Mouse (Mus musculus): ENCODE measurements around the gene Pigq. TPM values are rescaled to one million over a fixed set of nuclear protein-coding genes. Genes with fewer than 3 reads are reported as not detected.

Pigq gene
- polyA plus RNA-seq, 1 experiment = 236 TPM

GRCm38 (mm10) chr17:25951225-25951802 is 6.6 kb upstream of the Pigq start:
- WGBS = 2% methylated on average over 33 of the region's 33 CpGs
- peak overlapping the region; percentile 21 for H3K27ac ChIP-seq (ENCODE audit: insufficient read depth, low read depth, low read length)

GRCm38 (mm10) chr17:25950706-25951105 is 6.0 kb upstream of the Pigq start:
- H3K27ac ChIP-seq (ENCODE audit: insufficient read depth, low read depth, low read length) = 0 out of 2 replicates have a peak overlapping the region, but pooled peaks have one; percentile 0
- no peak for DNase-seq
- peaks cover 3% of the 10 kb centered on the region; the same call in 1 of the 2 replicates for H3K4me1 ChIP-seq (ENCODE audit: control insufficient read depth, insufficient read depth, low read length)
- no peaks in the 10 kb centered on the region for H3K36me3 ChIP-seq (ENCODE audit: control insufficient read depth, insufficient read depth, low read length)
- H3K4me3 ChIP-seq (ENCODE audit: insufficient read depth, low read depth, low read length) = peak overlapping the region; percentile 36; the same call in 1 of the 2 replicates
- no peak for TF ChIP-seq POLR2A (IDR thresholded peaks at IDR 0.05; ENCODE audit: low read depth, low read length)
- TF ChIP-seq CTCF (conservative IDR thresholded peaks at IDR 0.05; ENCODE audit: insufficient read depth, insufficient read length, low read depth, low read length) = no peak
- no peaks in the 10 kb centered on the region for H3K27me3 ChIP-seq (replicated peaks; ENCODE audit: control insufficient read depth, insufficient read depth, low read length)
- 5% methylated on average over 3 of the region's 3 CpGs for WGBS

More at GRCm38 (mm10) chr17:25951225-25951802, 6.6 kb upstream of the Pigq start:
- H3K27me3 ChIP-seq (replicated peaks; ENCODE audit: control insufficient read depth, insufficient read depth, low read length) = no peaks in the 10 kb centered on the region
- no peaks in the 10 kb centered on the region for H3K36me3 ChIP-seq (ENCODE audit: control insufficient read depth, insufficient read depth, low read length)
- TF ChIP-seq POLR2A (IDR thresholded peaks at IDR 0.05; ENCODE audit: low read depth, low read length) (no peak), CTCF (conservative IDR thresholded peaks at IDR 0.05; ENCODE audit: insufficient read depth, insufficient read length, low read depth, low read length) (no peak)
- H3K4me1 ChIP-seq (ENCODE audit: control insufficient read depth, insufficient read depth, low read length) = peaks cover 3% of the 10 kb centered on the region; the same call in 1 of the 2 replicates
- peak; percentile 35 for DNase-seq
- peak overlapping the region; percentile 36 for H3K4me3 ChIP-seq (ENCODE audit: insufficient read depth, low read depth, low read length)

GRCm38 (mm10) chr17:25949981-25950380 is 5.2 kb upstream of the Pigq start:
- 0 out of 2 replicates have a peak overlapping the region, but pooled peaks have one; percentile 0 for H3K27ac ChIP-seq (ENCODE audit: insufficient read depth, low read depth, low read length)
- TF ChIP-seq POLR2A (IDR thresholded peaks at IDR 0.05; ENCODE audit: low read depth, low read length) = no peak
- TF ChIP-seq CTCF (conservative IDR thresholded peaks at IDR 0.05; ENCODE audit: insufficient read depth, insufficient read length, low read depth, low read length) = no peak
- H3K36me3 ChIP-seq (ENCODE audit: control insufficient read depth, insufficient read depth, low read length) = no peaks in the 10 kb centered on the region
- 76% methylated on average over 5 of the region's 5 CpGs for WGBS
- H3K27me3 ChIP-seq (replicated peaks; ENCODE audit: control insufficient read depth, insufficient read depth, low read length) = no peaks in the 10 kb centered on the region
- no peak overlapping the region for H3K4me3 ChIP-seq (ENCODE audit: insufficient read depth, low read depth, low read length)
- no peak for DNase-seq
- peaks cover 3% of the 10 kb centered on the region; the same call in 1 of the 2 replicates for H3K4me1 ChIP-seq (ENCODE audit: control insufficient read depth, insufficient read depth, low read length)

- no peak for DNase-seq
- Histone ChIP-seq H3K27ac (ENCODE audit: insufficient read depth, low read depth, low read length) (no peak overlapping the region), H3K4me3 (ENCODE audit: insufficient read depth, low read depth, low read length) (no peak overlapping the region), H3K27me3 (replicated peaks; ENCODE audit: control insufficient read depth, insufficient read depth, low read length) (no peaks in the 10 kb centered on the region), H3K36me3 (ENCODE audit: control insufficient read depth, insufficient read depth, low read length) (no peaks in the 10 kb centered on the region), H3K4me1 (ENCODE audit: control insufficient read depth, insufficient read depth, low read length) (no peaks in the 10 kb centered on the region)
- TF ChIP-seq POLR2A (IDR thresholded peaks at IDR 0.05; ENCODE audit: low read depth, low read length) (no peak), CTCF (conservative IDR thresholded peaks at IDR 0.05; ENCODE audit: insufficient read depth, insufficient read length, low read depth, low read length) (no peak)
- WGBS = 67% methylated on average over 8 of the region's 8 CpGs
Measured at GRCm38 (mm10) chr17:25948051-25948450, 3.3 kb upstream of the Pigq start.

GRCm38 (mm10) chr17:25947576-25947975 is 2.8 kb upstream of the Pigq start:
- H3K27ac ChIP-seq (ENCODE audit: insufficient read depth, low read depth, low read length) = no peak overlapping the region
- no peaks in the 10 kb centered on the region for H3K4me1 ChIP-seq (ENCODE audit: control insufficient read depth, insufficient read depth, low read length)
- no peak for DNase-seq
- 93% methylated on average over 4 of the region's 4 CpGs for WGBS
- no peaks in the 10 kb centered on the region for H3K36me3 ChIP-seq (ENCODE audit: control insufficient read depth, insufficient read depth, low read length)
- H3K27me3 ChIP-seq (replicated peaks; ENCODE audit: control insufficient read depth, insufficient read depth, low read length) = no peaks in the 10 kb centered on the region
- TF ChIP-seq CTCF (conservative IDR thresholded peaks at IDR 0.05; ENCODE audit: insufficient read depth, insufficient read length, low read depth, low read length) (no peak), POLR2A (IDR thresholded peaks at IDR 0.05; ENCODE audit: low read depth, low read length) (no peak)
- no peak overlapping the region for H3K4me3 ChIP-seq (ENCODE audit: insufficient read depth, low read depth, low read length)

GRCm38 (mm10) chr17:25946891-25947290 is 2.2 kb upstream of the Pigq start:
- 83% methylated on average over 8 of the region's 8 CpGs for WGBS
- Histone ChIP-seq H3K27me3 (replicated peaks; ENCODE audit: control insufficient read depth, insufficient read depth, low read length) (no peaks in the 10 kb centered on the region), H3K4me1 (ENCODE audit: control insufficient read depth, insufficient read depth, low read length) (peaks cover 4% of the 10 kb centered on the region; the same call in 1 of the 2 replicates), H3K4me3 (ENCODE audit: insufficient read depth, low read depth, low read length) (no peak overlapping the region), H3K27ac (ENCODE audit: insufficient read depth, low read depth, low read length) (0 out of 2 replicates have a peak overlapping the region, but pooled peaks have one; percentile 27), H3K36me3 (ENCODE audit: control insufficient read depth, insufficient read depth, low read length) (no peaks in the 10 kb centered on the region)
- TF ChIP-seq CTCF (conservative IDR thresholded peaks at IDR 0.05; ENCODE audit: insufficient read depth, insufficient read length, low read depth, low read length) = no peak
- no peak for TF ChIP-seq POLR2A (IDR thresholded peaks at IDR 0.05; ENCODE audit: low read depth, low read length)
- no peak for DNase-seq

GRCm38 (mm10) chr17:25946349-25946748 is 1.6 kb upstream of the Pigq start:
- H3K4me1 ChIP-seq (ENCODE audit: control insufficient read depth, insufficient read depth, low read length) = peaks cover 4% of the 10 kb centered on the region; the same call in 1 of the 2 replicates
- no peak for TF ChIP-seq POLR2A (IDR thresholded peaks at IDR 0.05; ENCODE audit: low read depth, low read length)
- TF ChIP-seq CTCF (conservative IDR thresholded peaks at IDR 0.05; ENCODE audit: insufficient read depth, insufficient read length, low read depth, low read length) = no peak
- no peak overlapping the region for H3K4me3 ChIP-seq (ENCODE audit: insufficient read depth, low read depth, low read length)
- no peak for DNase-seq
- no peaks in the 10 kb centered on the region for H3K36me3 ChIP-seq (ENCODE audit: control insufficient read depth, insufficient read depth, low read length)
- H3K27ac ChIP-seq (ENCODE audit: insufficient read depth, low read depth, low read length) = peak overlapping the region; percentile 43
- H3K27me3 ChIP-seq (replicated peaks; ENCODE audit: control insufficient read depth, insufficient read depth, low read length) = no peaks in the 10 kb centered on the region
- WGBS = 75% methylated on average over 7 of the region's 7 CpGs

Data from kidney, adult 2 months (tissue).